Mouse (Mus musculus): ENCODE data around the gene Taf6.

Gene Taf6

GRCm38 (mm10) chr5:138170936-138171561, 16.2 kb downstream of the Taf6 start:
- peak; percentile 97 for DNase-seq

- peak; percentile 33 for DNase-seq
Measured at GRCm38 (mm10) chr5:138165594-138165993, 21.7 kb downstream of the Taf6 start.

- DNase-seq, result peak; percentile 26
Measured at GRCm38 (mm10) chr5:138163610-138164009, 23.6 kb downstream of the Taf6 start.

- DNase-seq, result peak; percentile 28
Measured at GRCm38 (mm10) chr5:138163046-138163445, 24.2 kb downstream of the Taf6 start.

- DNase-seq, result peak; percentile 94
Measured at GRCm38 (mm10) chr5:138160842-138161665, 26.2 kb downstream of the Taf6 start, which contains the start of gene Cops6. Gene Cops6, plus strand, starts transcription at chr5:138161071.

GRCm38 (mm10) chr5:138160224-138160762, 27.0 kb downstream of the Taf6 start:
- DNase-seq, result peak; percentile 42

- DNase-seq, result peak; percentile 94
Measured at GRCm38 (mm10) chr5:138155443-138155976, 31.7 kb downstream of the Taf6 start, which contains the start of gene Zfp113. Gene Zfp113, minus strand, starts transcription at chr5:138155744.

GRCm38 (mm10) chr5:138154390-138154789, 32.9 kb downstream of the Taf6 start:
- no peak for DNase-seq

GRCm38 (mm10) chr5:138138585-138138984, 48.7 kb downstream of the Taf6 start:
- no peak for DNase-seq

- DNase-seq, result no peak
Measured at GRCm38 (mm10) chr5:138137935-138138549, 49.2 kb downstream of the Taf6 start.

GRCm38 (mm10) chr5:138137257-138137656, 50.0 kb downstream of the Taf6 start:
- no peak for DNase-seq

GRCm38 (mm10) chr5:138132425-138133064, 54.7 kb downstream of the Taf6 start:
- no peak for DNase-seq

All from cerebellum, adult 9-11 months (tissue).